Mouse (Mus musculus): Measurements from ENCODE around the gene Mapk6. TPM values are rescaled to one million over a fixed set of nuclear protein-coding genes. Genes with fewer than 3 reads are reported as not detected.
"Not testable (repeated sequence)": the region's sequence is repeated elsewhere in the genome, so short reads cannot be mapped to it uniquely, and the experiment has no call there.

Gene Mapk6
- polyA plus RNA-seq (2012; rRNA removed) (37.5 and 38.8 TPM in 2 replicates), polyA plus RNA-seq (2014; fragmentation: Nextera tagmentation; extraction: Ambion mirVana) (57.0 and 71.3 TPM in 2 replicates)

- H3K9me3 ChIP-seq (ENCODE audit: control insufficient read depth, low read length): no peaks in the 10 kb centered on the region
- no peaks in the 10 kb centered on the region for H3K36me3 ChIP-seq (ENCODE audit: control insufficient read depth, insufficient read depth, low read length)
- H3K9ac ChIP-seq (ENCODE audit: low read depth, low read length, severe bottlenecking): peak within 1 kb of the TSS; percentile 92
- H3K4me1 ChIP-seq (ENCODE audit: control insufficient read depth, insufficient read depth, low read length): peaks cover 26% of the 10 kb centered on the region
- H3K27me3 ChIP-seq (ENCODE audit: control insufficient read depth, insufficient read depth, low read length): no peaks in the 10 kb centered on the region
- H3K27ac ChIP-seq (replicated peaks; ENCODE audit: low read depth, low read length): peak within 1 kb of the TSS; percentile 99
- peak within 1 kb of the TSS; percentile 94 for H3K4me2 ChIP-seq (replicated peaks; ENCODE audit: low read depth, low read length, severe bottlenecking)
- 0 out of 2 replicates have a peak, but pooled peaks have one; percentile 59 for TF ChIP-seq POLR2A (IDR thresholded peaks at IDR 0.05; ENCODE audit: borderline replicate concordance, extremely low read depth, insufficient read depth, insufficient read length)
- under 1% methylated on average over 38 of the region's 58 CpGs for WGBS
- DNase-seq (ENCODE audit: low spot score) (peak; percentile 89), ATAC-seq (ENCODE audit: low FRiP score, low read depth) (peak; percentile 95)
- H3K4me3 ChIP-seq (replicated peaks; ENCODE audit: low read length): peak within 1 kb of the TSS; percentile 89
Observed at GRCm38 (mm10) chr9:75409852-75410378, at the start of gene Mapk6. TSS of gene Mapk6 (minus strand) at chr9:75410005.

DNA sequence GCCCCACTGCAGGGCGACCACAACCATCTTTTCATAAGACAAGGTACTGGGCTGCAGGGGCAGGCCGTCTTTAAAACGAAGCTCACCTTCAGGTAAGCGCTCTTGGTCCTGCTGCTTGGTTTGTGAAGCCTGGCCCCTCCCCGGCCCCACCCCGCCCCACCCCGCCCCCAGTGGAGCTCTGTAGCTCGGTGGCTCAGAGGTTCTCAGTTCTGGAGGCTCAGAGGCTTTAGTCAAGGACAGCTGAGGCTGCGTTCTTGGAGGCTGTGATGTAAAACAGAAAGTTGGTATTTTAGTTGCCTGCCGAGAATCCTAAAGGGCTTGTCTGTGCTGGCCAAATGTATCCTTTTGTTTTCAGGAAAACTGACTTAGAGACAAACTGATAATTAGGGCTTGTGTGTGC is 45.9 kb upstream of the Mapk6 start:
- 71% methylated on average over 10 of the region's 10 CpGs for WGBS
- TF ChIP-seq POLR2A (IDR thresholded peaks at IDR 0.05; ENCODE audit: borderline replicate concordance, extremely low read depth, insufficient read depth, insufficient read length): no peak
- Histone ChIP-seq H3K4me3 (replicated peaks; ENCODE audit: low read length) (no peak overlapping the region), H3K4me1 (ENCODE audit: control insufficient read depth, insufficient read depth, low read length) (no peaks in the 10 kb centered on the region), H3K4me2 (replicated peaks; ENCODE audit: low read depth, low read length, severe bottlenecking) (no peak overlapping the region), H3K27me3 (ENCODE audit: control insufficient read depth, insufficient read depth, low read length) (no peaks in the 10 kb centered on the region), H3K36me3 (ENCODE audit: control insufficient read depth, insufficient read depth, low read length) (peaks cover 96% of the 10 kb centered on the region), H3K27ac (replicated peaks; ENCODE audit: low read depth, low read length) (no peak overlapping the region), H3K9me3 (ENCODE audit: control insufficient read depth, low read length) (no peaks in the 10 kb centered on the region), H3K9ac (ENCODE audit: low read depth, low read length, severe bottlenecking) (no peak overlapping the region)
- DNase-seq (ENCODE audit: low spot score) (no peak), ATAC-seq (ENCODE audit: low FRiP score, low read depth) (no peak)

DNA sequence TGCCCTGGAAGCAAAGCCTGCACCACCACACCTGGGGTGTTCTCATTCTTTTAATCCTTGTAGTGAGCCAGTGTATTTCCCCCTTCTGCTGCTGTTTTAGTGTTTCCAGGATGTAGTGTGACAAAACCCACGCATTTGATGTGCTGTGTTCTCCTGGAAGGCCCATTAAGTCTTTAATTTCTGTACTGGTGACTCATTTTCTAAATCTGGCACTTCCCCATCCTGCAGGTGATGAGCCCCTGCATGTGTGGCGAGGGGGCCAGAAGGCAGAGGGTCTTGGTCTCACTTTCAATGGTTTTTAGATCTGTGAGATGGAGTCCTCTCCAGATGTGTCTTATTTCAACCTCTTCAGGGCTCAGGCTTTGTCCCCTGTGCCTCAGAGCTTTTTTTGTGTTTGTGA is 44.2 kb upstream of the Mapk6 start:
- Histone ChIP-seq H3K4me3 (replicated peaks; ENCODE audit: low read length) (no peak overlapping the region), H3K4me1 (ENCODE audit: control insufficient read depth, insufficient read depth, low read length) (no peaks in the 10 kb centered on the region), H3K27me3 (ENCODE audit: control insufficient read depth, insufficient read depth, low read length) (no peaks in the 10 kb centered on the region), H3K9me3 (ENCODE audit: control insufficient read depth, low read length) (no peaks in the 10 kb centered on the region), H3K36me3 (ENCODE audit: control insufficient read depth, insufficient read depth, low read length) (peaks cover 91% of the 10 kb centered on the region), H3K27ac (replicated peaks; ENCODE audit: low read depth, low read length) (no peak overlapping the region), H3K9ac (ENCODE audit: low read depth, low read length, severe bottlenecking) (no peak overlapping the region), H3K4me2 (replicated peaks; ENCODE audit: low read depth, low read length, severe bottlenecking) (no peak overlapping the region)
- 88% methylated on average over 2 of the region's 2 CpGs for WGBS
- TF ChIP-seq POLR2A (IDR thresholded peaks at IDR 0.05; ENCODE audit: borderline replicate concordance, extremely low read depth, insufficient read depth, insufficient read length): no peak
- DNase-seq (ENCODE audit: low spot score) (no peak), ATAC-seq (ENCODE audit: low FRiP score, low read depth) (no peak)

DNA sequence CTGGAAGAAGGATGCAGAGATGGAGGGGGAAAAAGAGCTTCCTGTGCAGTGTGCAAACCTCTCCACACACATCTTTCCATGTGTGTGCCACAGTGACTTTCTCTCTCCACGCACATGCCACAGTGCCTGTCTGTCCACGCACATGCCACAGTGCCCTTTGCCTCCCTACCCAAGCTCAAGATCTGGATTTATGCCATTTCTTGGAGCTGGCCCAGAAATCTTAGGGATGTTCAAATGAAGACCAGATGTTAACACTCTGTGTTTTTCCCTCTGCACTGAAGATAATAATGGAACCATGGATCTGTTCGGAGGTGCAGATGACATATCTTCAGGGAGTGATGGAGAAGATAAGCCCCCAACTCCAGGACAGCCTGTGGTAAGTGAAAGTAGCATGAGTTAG is 38.2 kb upstream of the Mapk6 start:
- Histone ChIP-seq H3K9ac (ENCODE audit: low read depth, low read length, severe bottlenecking) (no peak overlapping the region), H3K27ac (replicated peaks; ENCODE audit: low read depth, low read length) (no peak overlapping the region), H3K27me3 (ENCODE audit: control insufficient read depth, insufficient read depth, low read length) (no peaks in the 10 kb centered on the region), H3K4me1 (ENCODE audit: control insufficient read depth, insufficient read depth, low read length) (peaks cover under 1% of the 10 kb centered on the region; the same call in 1 of the 2 replicates), H3K9me3 (ENCODE audit: control insufficient read depth, low read length) (no peaks in the 10 kb centered on the region), H3K36me3 (ENCODE audit: control insufficient read depth, insufficient read depth, low read length) (peaks cover 68% of the 10 kb centered on the region), H3K4me3 (replicated peaks; ENCODE audit: low read length) (no peak overlapping the region), H3K4me2 (replicated peaks; ENCODE audit: low read depth, low read length, severe bottlenecking) (no peak overlapping the region)
- ATAC-seq (ENCODE audit: low FRiP score, low read depth) (no peak), DNase-seq (ENCODE audit: low spot score) (no peak)
- no peak for TF ChIP-seq POLR2A (IDR thresholded peaks at IDR 0.05; ENCODE audit: borderline replicate concordance, extremely low read depth, insufficient read depth, insufficient read length)
- 80% methylated on average over 3 of the region's 3 CpGs for WGBS

- not testable (repeated sequence) for H3K27ac ChIP-seq (replicated peaks; ENCODE audit: low read depth, low read length); H3K4me3 ChIP-seq (replicated peaks; ENCODE audit: low read length); DNase-seq (ENCODE audit: low spot score); H3K4me2 ChIP-seq (replicated peaks; ENCODE audit: low read depth, low read length, severe bottlenecking); H3K9me3 ChIP-seq (ENCODE audit: control insufficient read depth, low read length); H3K9ac ChIP-seq (ENCODE audit: low read depth, low read length, severe bottlenecking); ATAC-seq (ENCODE audit: low FRiP score, low read depth); H3K27me3 ChIP-seq (ENCODE audit: control insufficient read depth, insufficient read depth, low read length)
- WGBS: 86% methylated on average over 10 of the region's 10 CpGs
- Histone ChIP-seq H3K36me3 (ENCODE audit: control insufficient read depth, insufficient read depth, low read length) (peaks cover 56% of the 10 kb centered on the region), H3K4me1 (ENCODE audit: control insufficient read depth, insufficient read depth, low read length) (peaks cover 11% of the 10 kb centered on the region)
Observed at GRCm38 (mm10) chr9:75446574-75446973, 36.8 kb upstream of the Mapk6 start.
